Mouse (Mus musculus): ENCODE results near the gene Tmem198. TPM values are rescaled to one million over a fixed set of nuclear protein-coding genes. Genes with fewer than 3 reads are reported as not detected.

Tmem198 gene
- polyA plus RNA-seq, 1 experiment = not detected

- Histone ChIP-seq H3K27ac (replicated peaks; ENCODE audit: low read depth, low read length) (no peak overlapping the region), H3K4me1 (ENCODE audit: control insufficient read depth, insufficient read depth, insufficient read length, low read length) (no peaks in the 10 kb centered on the region)
Measured at GRCm38 (mm10) chr1:75512550-75512949, 33.2 kb downstream of the Tmem198 start.

GRCm38 (mm10) chr1:75516703-75517380, 37.5 kb downstream of the Tmem198 start:
- Histone ChIP-seq H3K4me1 (ENCODE audit: control insufficient read depth, insufficient read depth, insufficient read length, low read length) (no peaks in the 10 kb centered on the region), H3K4me3 (ENCODE audit: insufficient read depth, low read depth, low read length) (no peak overlapping the region), H3K27ac (replicated peaks; ENCODE audit: low read depth, low read length) (no peak overlapping the region)

More at GRCm38 (mm10) chr1:75512550-75512949, 33.2 kb downstream of the Tmem198 start:
- no peak overlapping the region for H3K4me3 ChIP-seq (ENCODE audit: insufficient read depth, low read depth, low read length)

GRCm38 (mm10) chr1:75517984-75518383, 38.7 kb downstream of the Tmem198 start:
- Histone ChIP-seq H3K27ac (replicated peaks; ENCODE audit: low read depth, low read length) (no peak overlapping the region), H3K4me3 (ENCODE audit: insufficient read depth, low read depth, low read length) (no peak overlapping the region), H3K4me1 (ENCODE audit: control insufficient read depth, insufficient read depth, insufficient read length, low read length) (no peaks in the 10 kb centered on the region)

GRCm38 (mm10) chr1:75518427-75518826, 39.1 kb downstream of the Tmem198 start:
- Histone ChIP-seq H3K4me3 (ENCODE audit: insufficient read depth, low read depth, low read length) (no peak overlapping the region), H3K27ac (replicated peaks; ENCODE audit: low read depth, low read length) (no peak overlapping the region), H3K4me1 (ENCODE audit: control insufficient read depth, insufficient read depth, insufficient read length, low read length) (no peaks in the 10 kb centered on the region)

GRCm38 (mm10) chr1:75519576-75519975, 40.2 kb downstream of the Tmem198 start:
- H3K27ac ChIP-seq (replicated peaks; ENCODE audit: low read depth, low read length) = no peak overlapping the region
- H3K4me1 ChIP-seq (ENCODE audit: control insufficient read depth, insufficient read depth, insufficient read length, low read length) = no peaks in the 10 kb centered on the region
- H3K4me3 ChIP-seq (ENCODE audit: insufficient read depth, low read depth, low read length) = no peak overlapping the region

- peak within 1 kb of the TSS; percentile 87 for H3K27ac ChIP-seq (replicated peaks; ENCODE audit: low read depth, low read length)
- peak within 1 kb of the TSS; percentile 85 for H3K4me3 ChIP-seq (ENCODE audit: insufficient read depth, low read depth, low read length)
- H3K4me1 ChIP-seq (ENCODE audit: control insufficient read depth, insufficient read depth, insufficient read length, low read length) = no peaks in the 10 kb centered on the region
Measured at GRCm38 (mm10) chr1:75521321-75522031, 42.1 kb downstream of the Tmem198 start, which contains the start of gene Stk11ip. TSS of gene Stk11ip (plus strand) at chr1:75521529.

GRCm38 (mm10) chr1:75524679-75525078, 45.3 kb downstream of the Tmem198 start:
- H3K4me1 ChIP-seq (ENCODE audit: control insufficient read depth, insufficient read depth, insufficient read length, low read length) = no peaks in the 10 kb centered on the region
- no peak overlapping the region for H3K27ac ChIP-seq (replicated peaks; ENCODE audit: low read depth, low read length)
- no peak overlapping the region for H3K4me3 ChIP-seq (ENCODE audit: insufficient read depth, low read depth, low read length)

- Histone ChIP-seq H3K4me3 (ENCODE audit: insufficient read depth, low read depth, low read length) (no peak overlapping the region), H3K27ac (replicated peaks; ENCODE audit: low read depth, low read length) (no peak overlapping the region), H3K4me1 (ENCODE audit: control insufficient read depth, insufficient read depth, insufficient read length, low read length) (no peaks in the 10 kb centered on the region)
Measured at GRCm38 (mm10) chr1:75530546-75530945, 51.2 kb downstream of the Tmem198 start.

GRCm38 (mm10) chr1:75532280-75533172, 53.2 kb downstream of the Tmem198 start:
- no peak overlapping the region for H3K27ac ChIP-seq (replicated peaks; ENCODE audit: low read depth, low read length)
- no peak overlapping the region for H3K4me3 ChIP-seq (ENCODE audit: insufficient read depth, low read depth, low read length)
- no peaks in the 10 kb centered on the region for H3K4me1 ChIP-seq (ENCODE audit: control insufficient read depth, insufficient read depth, insufficient read length, low read length)

GRCm38 (mm10) chr1:75533325-75534252, 54.3 kb downstream of the Tmem198 start:
- no peaks in the 10 kb centered on the region for H3K4me1 ChIP-seq (ENCODE audit: control insufficient read depth, insufficient read depth, insufficient read length, low read length)
- no peak overlapping the region for H3K4me3 ChIP-seq (ENCODE audit: insufficient read depth, low read depth, low read length)
- H3K27ac ChIP-seq (replicated peaks; ENCODE audit: low read depth, low read length) = no peak overlapping the region

Other genes starting within 250 kb of the Tmem198 start
- not detected in 2 replicates for gene A630095N17Rik, start 247.4 kb upstream of the Tmem198 start, polyA plus RNA-seq (2012; ENCODE audit: insufficient read depth, insufficient read length, missing spikeins)
- gene Dnajb2, start 243.1 kb upstream of the Tmem198 start, polyA plus RNA-seq (2012; ENCODE audit: insufficient read depth, insufficient read length, missing spikeins) = 39.6 and 65.4 TPM in 2 replicates
- not detected in 2 replicates for gene Ptprn, start 215.0 kb upstream of the Tmem198 start, polyA plus RNA-seq (2012; ENCODE audit: insufficient read depth, insufficient read length, missing spikeins)
- gene Resp18, start 201.1 kb upstream of the Tmem198 start, polyA plus RNA-seq (2012; ENCODE audit: insufficient read depth, insufficient read length, missing spikeins) = not detected in 2 replicates
- gene Dnpep, start 161.5 kb upstream of the Tmem198 start, polyA plus RNA-seq (2012; ENCODE audit: insufficient read depth, insufficient read length, missing spikeins) = 72.6 and 86.4 TPM in 2 replicates
- 68.8 and 75.5 TPM in 2 replicates for gene Des, start 119.2 kb upstream of the Tmem198 start, polyA plus RNA-seq (2012; ENCODE audit: insufficient read depth, insufficient read length, missing spikeins)
- 5.7 and 11.3 TPM in 2 replicates for gene Speg, start 104.2 kb upstream of the Tmem198 start, polyA plus RNA-seq (2012; ENCODE audit: insufficient read depth, insufficient read length, missing spikeins)
- gene Gmppa, start 43.6 kb upstream of the Tmem198 start, polyA plus RNA-seq (2012; ENCODE audit: insufficient read depth, insufficient read length, missing spikeins) = 31.6 and 47.1 TPM in 2 replicates
- gene Asic4, start 29.1 kb upstream of the Tmem198 start, polyA plus RNA-seq (2012; ENCODE audit: insufficient read depth, insufficient read length, missing spikeins) = not detected in 2 replicates
- 3.5 and 5.8 TPM in 2 replicates for gene Chpf, start 225 bp upstream of the Tmem198 start, polyA plus RNA-seq (2012; ENCODE audit: insufficient read depth, insufficient read length, missing spikeins)
- 0.87 and 4.5 TPM in 2 replicates for gene Obsl1, start 26.9 kb downstream of the Tmem198 start, polyA plus RNA-seq (2012; ENCODE audit: insufficient read depth, insufficient read length, missing spikeins)
- not detected in 2 replicates for gene Inha, start 27.5 kb downstream of the Tmem198 start, polyA plus RNA-seq (2012; ENCODE audit: insufficient read depth, insufficient read length, missing spikeins)
- gene Stk11ip, start 42.0 kb downstream of the Tmem198 start, polyA plus RNA-seq (2012; ENCODE audit: insufficient read depth, insufficient read length, missing spikeins) = 3.7 and 5.2 TPM in 2 replicates
- gene Slc4a3, start 66.7 kb downstream of the Tmem198 start, polyA plus RNA-seq (2012; ENCODE audit: insufficient read depth, insufficient read length, missing spikeins) = 2.3 and 3.3 TPM in 2 replicates